Mouse (Mus musculus): ENCODE measurements around the gene Taok1.

GRCm38 (mm10) chr11:77532202-77532846 is 75.3 kb downstream of the Taok1 start:
- TF ChIP-seq CTCF (IDR thresholded peaks at IDR 0.05; ENCODE audit: borderline replicate concordance, extremely low read depth, insufficient read depth, insufficient read length) (no peak), POLR2A (IDR thresholded peaks at IDR 0.05; ENCODE audit: borderline replicate concordance, extremely low read depth, insufficient read depth, insufficient read length, poor library complexity, severe bottlenecking) (no peak)

Data from brain, embryonic 14.5 days (tissue).